Mouse (Mus musculus) bone marrow, adult 2 months (tissue): ENCODE measurements at regions not wholly inside any gene's neighbourhood (a gene's known extent, or its start where the extent isn't known, plus 50 kb on each side); places are given as distances from the start of the nearest gene placed in this dataset.

ENCODE experiments used
- CTCF ChIP-seq: fragments of 200-500 bp; IDR thresholded peaks from 2 replicates; pipeline ENCODE4 v1.5.1; 2011; ENCODE audit warnings: low read length, control low read depth; ENCODE audit not compliant: control insufficient read depth, insufficient read depth
- POLR2A ChIP-seq: fragments of 200-500 bp; IDR thresholded peaks from 2 replicates; pipeline ENCODE4 v1.6.1; 2011; ENCODE audit warnings: low read depth, mild to moderate bottlenecking, control low read depth, low read length, borderline replicate concordance; ENCODE audit not compliant: control insufficient read depth

DNA sequence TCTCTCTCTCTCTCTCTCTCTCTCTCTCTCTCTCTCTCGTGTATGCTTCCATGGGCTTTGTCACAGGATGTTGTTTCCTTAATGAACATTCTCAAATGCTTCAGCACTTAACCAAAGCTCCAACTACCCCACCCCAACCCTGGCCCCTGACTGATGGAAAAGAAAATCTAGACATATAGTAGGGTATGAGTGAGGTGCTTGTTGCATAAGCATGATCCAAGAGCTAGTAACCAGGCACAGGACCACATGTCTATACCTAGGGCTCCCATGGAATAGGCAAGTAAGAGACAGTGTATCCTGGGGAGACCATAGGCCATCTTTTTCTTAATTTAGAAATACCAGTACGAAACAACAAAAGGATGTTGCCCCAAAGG lies 538.9 kb downstream of the Fat4 start:
- TF ChIP-seq POLR2A = no peak
- TF ChIP-seq CTCF = no peak
